Mouse (Mus musculus): ENCODE data around the gene Clec2l.

Gene Clec2l

GRCm38 (mm10) chr6:38672011-38672410 lies 9.1 kb downstream of the Clec2l start:
- no peak for DNase-seq

- DNase-seq = no peak
These were observed 13.3 kb downstream of the Clec2l start for GRCm38 (mm10) chr6:38676217-38676616.

- DNase-seq = no peak
These were observed 13.9 kb downstream of the Clec2l start for GRCm38 (mm10) chr6:38676723-38677122.

- no peak for DNase-seq
These were observed 14.8 kb downstream of the Clec2l start for GRCm38 (mm10) chr6:38677629-38678028.

GRCm38 (mm10) chr6:38682532-38682931 lies 19.7 kb downstream of the Clec2l start:
- no peak for DNase-seq

- DNase-seq = peak; percentile 56
These were observed 24.3 kb downstream of the Clec2l start for GRCm38 (mm10) chr6:38687216-38687615.

GRCm38 (mm10) chr6:38688841-38689240 lies 26.0 kb downstream of the Clec2l start:
- no peak for DNase-seq

- DNase-seq = no peak
These were observed 27.7 kb downstream of the Clec2l start for GRCm38 (mm10) chr6:38690615-38691014.

GRCm38 (mm10) chr6:38691052-38691451 lies 28.2 kb downstream of the Clec2l start:
- DNase-seq = no peak

GRCm38 (mm10) chr6:38692556-38692955 lies 29.7 kb downstream of the Clec2l start:
- no peak for DNase-seq

- DNase-seq = peak; percentile 83
These were observed 32.6 kb downstream of the Clec2l start for GRCm38 (mm10) chr6:38695380-38696054.

GRCm38 (mm10) chr6:38696570-38696969 lies 33.7 kb downstream of the Clec2l start:
- DNase-seq = no peak

- no peak for DNase-seq
These were observed 35.5 kb downstream of the Clec2l start for GRCm38 (mm10) chr6:38698233-38698889.

GRCm38 (mm10) chr6:38701421-38701820 lies 38.6 kb downstream of the Clec2l start:
- no peak for DNase-seq

- no peak for DNase-seq
These were observed 40.0 kb downstream of the Clec2l start for GRCm38 (mm10) chr6:38702810-38703399.

GRCm38 (mm10) chr6:38703526-38703925 lies 40.7 kb downstream of the Clec2l start:
- no peak for DNase-seq

- DNase-seq = no peak
These were observed 41.6 kb downstream of the Clec2l start for GRCm38 (mm10) chr6:38704264-38704984.

- no peak for DNase-seq
These were observed 47.6 kb downstream of the Clec2l start for GRCm38 (mm10) chr6:38710449-38710848.

- no peak for DNase-seq
These were observed 51.4 kb downstream of the Clec2l start for GRCm38 (mm10) chr6:38713957-38714898.

- no peak for DNase-seq
These were observed 53.0 kb downstream of the Clec2l start for GRCm38 (mm10) chr6:38715881-38716280.

- no peak for DNase-seq
These were observed 55.8 kb downstream of the Clec2l start for GRCm38 (mm10) chr6:38718625-38719024.

- DNase-seq = no peak
These were observed 56.4 kb downstream of the Clec2l start for GRCm38 (mm10) chr6:38719229-38719628.
